Mouse (Mus musculus): ENCODE measurements around the gene Rpl24. TPM values are rescaled to one million over a fixed set of nuclear protein-coding genes. Genes with fewer than 3 reads are reported as not detected.
A peak's percentile ranks its signal among the peaks of the same experiment; 100 is the strongest.
"Not testable (repeated sequence)": the region's sequence is repeated elsewhere in the genome, so short reads cannot be mapped to it uniquely, and the experiment has no call there.

Rpl24 gene
- total and polyA plus RNA-seq, 2 experiments from 2014 or later, result 488 to 617 TPM

GRCm38 (mm10) chr16:55950462-55950861, 15.6 kb upstream of the Rpl24 start:
- Histone ChIP-seq H3K27ac (ENCODE audit: low read depth) (no peak overlapping the region; the same call in 1 of the 2 replicates), H3K4me2 (ENCODE audit: low read depth, low read length) (no peak overlapping the region), H3K4me1 (ENCODE audit: control insufficient read depth, insufficient read depth) (no peaks in the 10 kb centered on the region), H3K9me3 (replicated peaks; ENCODE audit: control insufficient read depth, low read length) (no peaks in the 10 kb centered on the region), H3K36me3 (replicated peaks; ENCODE audit: control insufficient read depth, insufficient read depth, low read length) (no peaks in the 10 kb centered on the region), H3K4me3 (ENCODE audit: low read depth, low read length) (no peak overlapping the region), H3K27me3 (ENCODE audit: control insufficient read depth, insufficient read depth, low read length) (no peaks in the 10 kb centered on the region), H3K9ac (replicated peaks; ENCODE audit: low read depth, low read length) (no peak overlapping the region)
- ATAC-seq (ENCODE audit: insufficient read depth, low read depth) (no peak), DNase-seq (ENCODE audit: low spot score) (no peak)
- WGBS, result 63% methylated on average over 3 of the region's 3 CpGs
- TF ChIP-seq EP300 (IDR thresholded peaks at IDR 0.05; ENCODE audit: low read depth), result no peak
- no peak for TF ChIP-seq CTCF (IDR thresholded peaks at IDR 0.05; ENCODE audit: low read depth)

- no peak for TF ChIP-seq EP300 (IDR thresholded peaks at IDR 0.05; ENCODE audit: low read depth)
- TF ChIP-seq CTCF (IDR thresholded peaks at IDR 0.05; ENCODE audit: low read depth), result peak; percentile 81
- Histone ChIP-seq H3K4me2 (ENCODE audit: low read depth, low read length) (peak overlapping the region; percentile 57), H3K36me3 (replicated peaks; ENCODE audit: control insufficient read depth, insufficient read depth, low read length) (no peaks in the 10 kb centered on the region), H3K27me3 (ENCODE audit: control insufficient read depth, insufficient read depth, low read length) (no peaks in the 10 kb centered on the region), H3K4me3 (ENCODE audit: low read depth, low read length) (peak overlapping the region; percentile 37), H3K9me3 (replicated peaks; ENCODE audit: control insufficient read depth, low read length) (no peaks in the 10 kb centered on the region), H3K9ac (replicated peaks; ENCODE audit: low read depth, low read length) (peak overlapping the region; percentile 1; the same call in 1 of the 2 replicates), H3K27ac (ENCODE audit: low read depth) (no peak overlapping the region; the same call in 1 of the 2 replicates), H3K4me1 (ENCODE audit: control insufficient read depth, insufficient read depth) (no peaks in the 10 kb centered on the region)
- DNase-seq (ENCODE audit: low spot score), result peak; percentile 76
- ATAC-seq (ENCODE audit: insufficient read depth, low read depth), result peak; percentile 51; the same call in 1 of the 2 replicates
- 35% methylated on average over 19 of the region's 19 CpGs for WGBS
Observed at GRCm38 (mm10) chr16:55950946-55951678, 15.0 kb upstream of the Rpl24 start.

GRCm38 (mm10) chr16:55951679-55952327, 14.3 kb upstream of the Rpl24 start:
- Histone ChIP-seq H3K27me3 (ENCODE audit: control insufficient read depth, insufficient read depth, low read length) (no peaks in the 10 kb centered on the region), H3K4me1 (ENCODE audit: control insufficient read depth, insufficient read depth) (no peaks in the 10 kb centered on the region), H3K9ac (replicated peaks; ENCODE audit: low read depth, low read length) (no peak overlapping the region), H3K4me2 (ENCODE audit: low read depth, low read length) (no peak overlapping the region; the same call in 1 of the 2 replicates), H3K36me3 (replicated peaks; ENCODE audit: control insufficient read depth, insufficient read depth, low read length) (no peaks in the 10 kb centered on the region), H3K27ac (ENCODE audit: low read depth) (no peak overlapping the region), H3K4me3 (ENCODE audit: low read depth, low read length) (no peak overlapping the region), H3K9me3 (replicated peaks; ENCODE audit: control insufficient read depth, low read length) (no peaks in the 10 kb centered on the region)
- TF ChIP-seq CTCF (IDR thresholded peaks at IDR 0.05; ENCODE audit: low read depth) (no peak), EP300 (IDR thresholded peaks at IDR 0.05; ENCODE audit: low read depth) (no peak)
- no peak for DNase-seq (ENCODE audit: low spot score)
- 57% methylated on average over 7 of the region's 7 CpGs for WGBS
- no peak for ATAC-seq (ENCODE audit: insufficient read depth, low read depth)

DNA sequence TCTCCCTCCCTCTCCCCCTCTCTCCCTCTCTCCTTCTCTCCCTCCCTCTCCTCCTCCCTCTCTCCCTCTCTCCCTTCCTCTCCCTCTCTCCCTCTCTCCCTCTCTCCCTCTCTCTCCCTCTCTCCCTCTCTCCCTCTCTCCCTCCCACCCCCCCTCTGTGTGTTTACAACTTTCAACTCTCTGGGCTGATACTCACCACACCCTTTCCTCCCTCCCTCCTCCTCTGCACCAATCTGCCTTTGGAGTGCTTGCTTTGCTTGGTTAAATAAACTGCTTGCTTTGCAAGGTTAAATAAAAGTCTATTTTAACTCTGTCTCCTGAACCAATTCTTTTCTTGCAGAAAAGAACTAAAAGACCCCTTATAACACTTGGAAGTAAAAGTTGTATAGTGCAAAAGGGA, 13.3 kb upstream of the Rpl24 start:
- H3K4me2 ChIP-seq (ENCODE audit: low read depth, low read length), result no peak overlapping the region
- ATAC-seq (ENCODE audit: insufficient read depth, low read depth) (no peak), DNase-seq (ENCODE audit: low spot score) (no peak)
- H3K4me3 ChIP-seq (ENCODE audit: low read depth, low read length), result no peak overlapping the region
- no peaks in the 10 kb centered on the region for H3K4me1 ChIP-seq (ENCODE audit: control insufficient read depth, insufficient read depth)
- no peak overlapping the region for H3K27ac ChIP-seq (ENCODE audit: low read depth)
- no peaks in the 10 kb centered on the region for H3K27me3 ChIP-seq (ENCODE audit: control insufficient read depth, insufficient read depth, low read length)
- TF ChIP-seq CTCF (IDR thresholded peaks at IDR 0.05; ENCODE audit: low read depth) (no peak), EP300 (IDR thresholded peaks at IDR 0.05; ENCODE audit: low read depth) (no peak)
- H3K36me3 ChIP-seq (replicated peaks; ENCODE audit: control insufficient read depth, insufficient read depth, low read length), result no peaks in the 10 kb centered on the region
- H3K9me3 ChIP-seq (replicated peaks; ENCODE audit: control insufficient read depth, low read length), result no peaks in the 10 kb centered on the region
- no peak overlapping the region for H3K9ac ChIP-seq (replicated peaks; ENCODE audit: low read depth, low read length)

GRCm38 (mm10) chr16:55954196-55954595, 11.9 kb upstream of the Rpl24 start:
- 85% methylated on average over 9 of the region's 9 CpGs for WGBS
- DNase-seq (ENCODE audit: low spot score); H3K9me3 ChIP-seq (replicated peaks; ENCODE audit: control insufficient read depth, low read length); H3K4me3 ChIP-seq (ENCODE audit: low read depth, low read length); H3K27me3 ChIP-seq (ENCODE audit: control insufficient read depth, insufficient read depth, low read length); H3K4me2 ChIP-seq (ENCODE audit: low read depth, low read length); H3K4me1 ChIP-seq (ENCODE audit: control insufficient read depth, insufficient read depth); H3K36me3 ChIP-seq (replicated peaks; ENCODE audit: control insufficient read depth, insufficient read depth, low read length); ATAC-seq (ENCODE audit: insufficient read depth, low read depth); H3K9ac ChIP-seq (replicated peaks; ENCODE audit: low read depth, low read length); H3K27ac ChIP-seq (ENCODE audit: low read depth): not testable (repeated sequence)

DNA sequence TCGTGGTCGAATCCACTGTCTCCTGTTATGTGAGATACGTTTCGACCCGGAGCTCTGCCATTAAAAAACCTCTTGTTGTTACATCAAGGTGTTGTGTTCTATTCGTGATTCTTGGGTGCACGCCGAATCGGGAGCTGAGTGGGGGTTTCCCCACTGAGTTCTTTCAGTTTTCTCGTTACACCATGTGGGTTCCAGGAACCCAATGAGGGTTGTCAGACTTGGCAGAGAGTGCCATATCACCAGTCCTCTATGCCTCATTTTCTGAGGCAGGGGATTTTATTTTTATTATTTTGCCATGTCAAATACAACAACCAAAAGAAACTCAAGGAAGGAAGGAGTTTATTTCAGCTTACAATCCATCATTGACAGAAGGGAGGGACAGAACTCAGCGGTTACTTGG, 3.0 kb upstream of the Rpl24 start:
- not testable (repeated sequence) for H3K4me2 ChIP-seq (ENCODE audit: low read depth, low read length); H3K36me3 ChIP-seq (replicated peaks; ENCODE audit: control insufficient read depth, insufficient read depth, low read length); ATAC-seq (ENCODE audit: insufficient read depth, low read depth); DNase-seq (ENCODE audit: low spot score); H3K9ac ChIP-seq (replicated peaks; ENCODE audit: low read depth, low read length); H3K4me1 ChIP-seq (ENCODE audit: control insufficient read depth, insufficient read depth); H3K4me3 ChIP-seq (ENCODE audit: low read depth, low read length); H3K9me3 ChIP-seq (replicated peaks; ENCODE audit: control insufficient read depth, low read length); H3K27ac ChIP-seq (ENCODE audit: low read depth); H3K27me3 ChIP-seq (ENCODE audit: control insufficient read depth, insufficient read depth, low read length)
- WGBS, result 85% methylated on average over 6 of the region's 11 CpGs
